Mouse (Mus musculus): ENCODE data around the gene C130050O18Rik. TPM values are rescaled to one million over a fixed set of nuclear protein-coding genes. Genes with fewer than 3 reads are reported as not detected.
A peak's percentile ranks its signal among the peaks of the same experiment; 100 is the strongest.

The C130050O18Rik gene
- polyA plus RNA-seq (2012; rRNA removed) = 0.93 and 1.1 TPM in 2 replicates
- 1.0 and 1.3 TPM in 2 replicates for polyA plus RNA-seq (2014; fragmentation: Nextera tagmentation; extraction: Ambion mirVana)

GRCm38 (mm10) chr5:139404801-139405401, at the start of gene C130050O18Rik:
Gene C130050O18Rik, plus strand, starts transcription at chr5:139405280.
- peak within 1 kb of the TSS; percentile 23 for H3K27ac ChIP-seq
- H3K27me3 ChIP-seq (ENCODE audit: control insufficient read depth, insufficient read depth, low read length) = no peaks in the 10 kb centered on the region
- DNase-seq (ENCODE audit: low read depth in 3 of 3, low spot score in 3 of 3) (peak in 1 of 3 experiments; percentile 41), ATAC-seq (ENCODE audit: insufficient read depth) (peak; percentile 74)
- H3K4me1 ChIP-seq (replicated peaks; ENCODE audit: control insufficient read depth in 2 of 2, insufficient read depth in 2 of 2, low read length in 1 of 2) = peaks cover 4 to 22% of the 10 kb centered on the region in 2 experiments; a peak in 3 of 4 replicates
- H3K9me3 ChIP-seq (ENCODE audit: control insufficient read depth, low read length) = no peaks in the 10 kb centered on the region
- H3K36me3 ChIP-seq (replicated peaks; ENCODE audit: control insufficient read depth, insufficient read depth, low read depth) = no peaks in the 10 kb centered on the region
- H3K4me2 ChIP-seq (ENCODE audit: low read depth) = peak within 1 kb of the TSS; percentile 26
- TF ChIP-seq CTCF (IDR thresholded peaks at IDR 0.05; ENCODE audit: low read depth) (no peak), EP300 (IDR thresholded peaks at IDR 0.05; ENCODE audit: low read depth) (no peak)
- 17% methylated on average over 6 of the region's 6 CpGs for WGBS (ENCODE audit: insufficient replicate concordance)
- H3K9ac ChIP-seq (replicated peaks) = peak within 1 kb of the TSS; percentile 1
- peak within 1 kb of the TSS in 1 of 2 experiments; percentile 5; a peak in 2 of 4 replicates for H3K4me3 ChIP-seq (ENCODE audit: insufficient read depth in 1 of 2, low read depth in 2 of 2, low read length in 2 of 2)

- no peak overlapping the region for H3K4me3 ChIP-seq (ENCODE audit: insufficient read depth in 1 of 2, low read depth in 2 of 2, low read length in 2 of 2)
- H3K4me2 ChIP-seq (ENCODE audit: low read depth) = no peak overlapping the region
- H3K36me3 ChIP-seq (replicated peaks; ENCODE audit: control insufficient read depth, insufficient read depth, low read depth) = no peaks in the 10 kb centered on the region
- peak; percentile 87 for TF ChIP-seq CTCF (IDR thresholded peaks at IDR 0.05; ENCODE audit: low read depth)
- no peak for TF ChIP-seq EP300 (IDR thresholded peaks at IDR 0.05; ENCODE audit: low read depth)
- no peaks in the 10 kb centered on the region for H3K27me3 ChIP-seq (ENCODE audit: control insufficient read depth, insufficient read depth, low read length)
- ATAC-seq (ENCODE audit: insufficient read depth) = peak; percentile 31; the same call in 1 of the 2 replicates
- DNase-seq (ENCODE audit: low read depth in 3 of 3, low spot score in 3 of 3) = no peak
- H3K9me3 ChIP-seq (ENCODE audit: control insufficient read depth, low read length) = no peaks in the 10 kb centered on the region
- WGBS (ENCODE audit: insufficient replicate concordance) = 64% methylated on average over 2 of the region's 2 CpGs
- no peak overlapping the region for H3K27ac ChIP-seq
- H3K4me1 ChIP-seq (replicated peaks; ENCODE audit: control insufficient read depth in 2 of 2, insufficient read depth in 2 of 2, low read length in 1 of 2) = no peaks in the 10 kb centered on the region
- no peak overlapping the region for H3K9ac ChIP-seq (replicated peaks)
Measured at GRCm38 (mm10) chr5:139358653-139359052, 46.4 kb upstream of the C130050O18Rik start.

- Histone ChIP-seq H3K4me3 (ENCODE audit: insufficient read depth in 1 of 2, low read depth in 2 of 2, low read length in 2 of 2) (no peak overlapping the region), H3K27ac (no peak overlapping the region), H3K9me3 (ENCODE audit: control insufficient read depth, low read length) (no peaks in the 10 kb centered on the region), H3K9ac (replicated peaks) (no peak overlapping the region), H3K27me3 (ENCODE audit: control insufficient read depth, insufficient read depth, low read length) (no peaks in the 10 kb centered on the region), H3K4me2 (ENCODE audit: low read depth) (no peak overlapping the region), H3K36me3 (replicated peaks; ENCODE audit: control insufficient read depth, insufficient read depth, low read depth) (no peaks in the 10 kb centered on the region), H3K4me1 (replicated peaks; ENCODE audit: control insufficient read depth in 2 of 2, insufficient read depth in 2 of 2, low read length in 1 of 2) (no peaks in the 10 kb centered on the region)
- DNase-seq (ENCODE audit: low read depth in 3 of 3, low spot score in 3 of 3) = no peak
- TF ChIP-seq CTCF (IDR thresholded peaks at IDR 0.05; ENCODE audit: low read depth) (no peak), EP300 (IDR thresholded peaks at IDR 0.05; ENCODE audit: low read depth) (no peak)
- no peak for ATAC-seq (ENCODE audit: insufficient read depth)
- 80% methylated on average over 5 of the region's 5 CpGs for WGBS (ENCODE audit: insufficient replicate concordance)
Measured at GRCm38 (mm10) chr5:139359244-139359643, 45.8 kb upstream of the C130050O18Rik start.

GRCm38 (mm10) chr5:139363858-139364257, 41.2 kb upstream of the C130050O18Rik start:
- Histone ChIP-seq H3K27me3 (ENCODE audit: control insufficient read depth, insufficient read depth, low read length) (no peaks in the 10 kb centered on the region), H3K27ac (no peak overlapping the region), H3K4me3 (ENCODE audit: insufficient read depth in 1 of 2, low read depth in 2 of 2, low read length in 2 of 2) (no peak overlapping the region), H3K9ac (replicated peaks) (no peak overlapping the region), H3K9me3 (ENCODE audit: control insufficient read depth, low read length) (no peaks in the 10 kb centered on the region), H3K4me1 (replicated peaks; ENCODE audit: control insufficient read depth in 2 of 2, insufficient read depth in 2 of 2, low read length in 1 of 2) (peaks cover 0 to 27% of the 10 kb centered on the region in 2 experiments; a peak in 3 of 4 replicates), H3K4me2 (ENCODE audit: low read depth) (no peak overlapping the region), H3K36me3 (replicated peaks; ENCODE audit: control insufficient read depth, insufficient read depth, low read depth) (no peaks in the 10 kb centered on the region)
- TF ChIP-seq CTCF (IDR thresholded peaks at IDR 0.05; ENCODE audit: low read depth) = no peak
- TF ChIP-seq EP300 (IDR thresholded peaks at IDR 0.05; ENCODE audit: low read depth) = no peak
- DNase-seq (ENCODE audit: low read depth in 3 of 3, low spot score in 3 of 3) = no peak
- WGBS (ENCODE audit: insufficient replicate concordance) = 57% methylated on average over 7 of the region's 7 CpGs
- ATAC-seq (ENCODE audit: insufficient read depth) = no peak

GRCm38 (mm10) chr5:139364260-139364910, 40.7 kb upstream of the C130050O18Rik start:
- Histone ChIP-seq H3K4me1 (replicated peaks; ENCODE audit: control insufficient read depth in 2 of 2, insufficient read depth in 2 of 2, low read length in 1 of 2) (peaks cover 0 to 27% of the 10 kb centered on the region in 2 experiments; a peak in 3 of 4 replicates), H3K9me3 (ENCODE audit: control insufficient read depth, low read length) (no peaks in the 10 kb centered on the region), H3K27ac (peak overlapping the region; percentile 22), H3K4me3 (ENCODE audit: insufficient read depth in 1 of 2, low read depth in 2 of 2, low read length in 2 of 2) (no peak overlapping the region), H3K36me3 (replicated peaks; ENCODE audit: control insufficient read depth, insufficient read depth, low read depth) (no peaks in the 10 kb centered on the region), H3K9ac (replicated peaks) (peak overlapping the region; percentile 12; the same call in 1 of the 2 replicates), H3K4me2 (ENCODE audit: low read depth) (peak overlapping the region; percentile 36), H3K27me3 (ENCODE audit: control insufficient read depth, insufficient read depth, low read length) (no peaks in the 10 kb centered on the region)
- 19% methylated on average over 12 of the region's 12 CpGs for WGBS (ENCODE audit: insufficient replicate concordance)
- ATAC-seq (ENCODE audit: insufficient read depth) (peak; percentile 40), DNase-seq (ENCODE audit: low read depth in 3 of 3, low spot score in 3 of 3) (peak in 2 of 3 experiments; percentile 64 to 68)
- TF ChIP-seq EP300 (IDR thresholded peaks at IDR 0.05; ENCODE audit: low read depth) (no peak), CTCF (IDR thresholded peaks at IDR 0.05; ENCODE audit: low read depth) (peak; percentile 100)

Measured in liver, embryonic 14.5 days (tissue).